Mouse (Mus musculus): ENCODE results near the gene Gm853. TPM values are rescaled to one million over a fixed set of nuclear protein-coding genes. Genes with fewer than 3 reads are reported as not detected.
A peak's percentile ranks its signal among the peaks of the same experiment; 100 is the strongest.

The Gm853 gene
- polyA plus RNA-seq, 1 experiment from 2014 or later: 0.11 TPM

DNA sequence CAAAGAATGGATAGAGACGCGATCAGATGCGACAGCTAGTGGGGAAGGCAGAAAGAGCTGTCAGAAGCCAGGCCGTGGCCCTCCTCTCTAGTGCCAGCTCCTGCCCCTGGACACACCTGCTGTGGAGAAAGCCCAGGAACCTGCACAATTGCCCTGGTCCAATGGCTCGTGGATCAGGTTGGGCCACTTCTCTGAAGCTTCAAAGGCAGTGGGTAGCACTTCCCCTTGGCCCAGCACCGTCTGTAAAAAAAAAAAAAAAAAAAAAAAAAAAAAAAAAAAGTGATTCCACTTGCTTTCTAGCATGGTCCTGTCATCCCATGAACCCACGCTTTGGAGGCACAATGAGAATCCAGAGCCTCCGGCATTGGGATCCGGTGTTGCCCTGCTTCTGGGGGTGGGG, 54.4 kb downstream of the Gm853 start:
- H3K4me2 ChIP-seq (ENCODE audit: low read length): 0 out of 2 replicates have a peak overlapping the region, but pooled peaks have one; percentile 9
- peaks cover 6% of the 10 kb centered on the region; the same call in 1 of the 2 replicates for H3K4me1 ChIP-seq (ENCODE audit: control insufficient read depth, insufficient read depth, low read length)
- no peaks in the 10 kb centered on the region for H3K9me3 ChIP-seq (replicated peaks; ENCODE audit: control insufficient read depth, low read length)
- no peak overlapping the region for H3K27ac ChIP-seq (ENCODE audit: low read depth, low read length)
- no peak overlapping the region for H3K4me3 ChIP-seq (ENCODE audit: low read depth, low read length)
- DNase-seq (ENCODE audit: low spot score): no peak
- H3K36me3 ChIP-seq (ENCODE audit: control insufficient read depth, insufficient read depth, low read length): no peaks in the 10 kb centered on the region
- WGBS: 53% methylated on average over 9 of the region's 9 CpGs
- peaks cover 3% of the 10 kb centered on the region; the same call in 1 of the 2 replicates for H3K27me3 ChIP-seq (replicated peaks; ENCODE audit: control insufficient read depth, insufficient read depth, low read length)
- H3K9ac ChIP-seq (ENCODE audit: low read length): no peak overlapping the region
- ATAC-seq: no peak

DNA sequence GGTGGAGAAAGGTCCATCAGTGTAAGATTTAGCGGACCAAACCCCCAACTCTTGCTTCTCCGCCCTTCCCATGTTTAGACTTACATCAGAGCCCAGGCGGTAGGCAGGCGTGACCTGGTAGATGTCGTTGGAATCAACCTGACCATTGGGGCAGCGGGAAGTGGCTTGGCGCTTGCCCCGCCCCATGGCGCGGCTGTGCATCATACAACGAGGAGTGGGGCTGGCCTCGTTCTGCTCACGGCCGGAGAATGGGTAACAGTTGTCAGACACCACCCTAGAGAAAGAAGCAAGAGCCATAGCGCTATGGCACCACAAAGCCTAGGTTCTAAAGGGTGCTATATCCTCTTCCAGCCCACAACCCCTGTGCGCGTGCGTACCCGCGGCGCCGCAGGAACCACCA, 54.9 kb downstream of the Gm853 start:
- ATAC-seq (no peak), DNase-seq (ENCODE audit: low spot score) (no peak)
- Histone ChIP-seq H3K9ac (ENCODE audit: low read length) (no peak overlapping the region), H3K36me3 (ENCODE audit: control insufficient read depth, insufficient read depth, low read length) (no peaks in the 10 kb centered on the region), H3K9me3 (replicated peaks; ENCODE audit: control insufficient read depth, low read length) (no peaks in the 10 kb centered on the region), H3K4me2 (ENCODE audit: low read length) (peak overlapping the region; percentile 9; the same call in 1 of the 2 replicates), H3K4me3 (ENCODE audit: low read depth, low read length) (no peak overlapping the region), H3K4me1 (ENCODE audit: control insufficient read depth, insufficient read depth, low read length) (peaks cover 6% of the 10 kb centered on the region; the same call in 1 of the 2 replicates), H3K27ac (ENCODE audit: low read depth, low read length) (no peak overlapping the region), H3K27me3 (replicated peaks; ENCODE audit: control insufficient read depth, insufficient read depth, low read length) (peaks cover 5% of the 10 kb centered on the region; the same call in 1 of the 2 replicates)
- WGBS: 68% methylated on average over 22 of the region's 22 CpGs

GRCm38 (mm10) chr4:130166592-130166991, 55.6 kb downstream of the Gm853 start:
- no peak for DNase-seq (ENCODE audit: low spot score)
- WGBS: 75% methylated on average over 8 of the region's 8 CpGs
- Histone ChIP-seq H3K27ac (ENCODE audit: low read depth, low read length) (no peak overlapping the region), H3K4me1 (ENCODE audit: control insufficient read depth, insufficient read depth, low read length) (peaks cover 6% of the 10 kb centered on the region; the same call in 1 of the 2 replicates), H3K4me3 (ENCODE audit: low read depth, low read length) (no peak overlapping the region), H3K36me3 (ENCODE audit: control insufficient read depth, insufficient read depth, low read length) (no peaks in the 10 kb centered on the region), H3K9me3 (replicated peaks; ENCODE audit: control insufficient read depth, low read length) (no peaks in the 10 kb centered on the region), H3K4me2 (ENCODE audit: low read length) (no peak overlapping the region), H3K27me3 (replicated peaks; ENCODE audit: control insufficient read depth, insufficient read depth, low read length) (peaks cover 5% of the 10 kb centered on the region; the same call in 1 of the 2 replicates), H3K9ac (ENCODE audit: low read length) (no peak overlapping the region)
- no peak for ATAC-seq

GRCm38 (mm10) chr4:130166061-130166460, 56.1 kb downstream of the Gm853 start:
- Histone ChIP-seq H3K4me3 (ENCODE audit: low read depth, low read length) (no peak overlapping the region), H3K27me3 (replicated peaks; ENCODE audit: control insufficient read depth, insufficient read depth, low read length) (peaks cover 5% of the 10 kb centered on the region; the same call in 1 of the 2 replicates), H3K27ac (ENCODE audit: low read depth, low read length) (no peak overlapping the region), H3K9me3 (replicated peaks; ENCODE audit: control insufficient read depth, low read length) (no peaks in the 10 kb centered on the region), H3K36me3 (ENCODE audit: control insufficient read depth, insufficient read depth, low read length) (no peaks in the 10 kb centered on the region), H3K4me1 (ENCODE audit: control insufficient read depth, insufficient read depth, low read length) (peaks cover 6% of the 10 kb centered on the region; the same call in 1 of the 2 replicates), H3K4me2 (ENCODE audit: low read length) (no peak overlapping the region), H3K9ac (ENCODE audit: low read length) (no peak overlapping the region)
- DNase-seq (ENCODE audit: low spot score): no peak
- 84% methylated on average over 18 of the region's 18 CpGs for WGBS
- no peak for ATAC-seq

- H3K9ac ChIP-seq (ENCODE audit: low read length): no peak overlapping the region
- no peaks in the 10 kb centered on the region for H3K36me3 ChIP-seq (ENCODE audit: control insufficient read depth, insufficient read depth, low read length)
- no peak overlapping the region for H3K27ac ChIP-seq (ENCODE audit: low read depth, low read length)
- H3K27me3 ChIP-seq (replicated peaks; ENCODE audit: control insufficient read depth, insufficient read depth, low read length): peaks cover 5% of the 10 kb centered on the region; the same call in 1 of the 2 replicates
- DNase-seq (ENCODE audit: low spot score) (no peak), ATAC-seq (no peak)
- H3K4me3 ChIP-seq (ENCODE audit: low read depth, low read length): no peak overlapping the region
- H3K4me2 ChIP-seq (ENCODE audit: low read length): no peak overlapping the region
- 72% methylated on average over 6 of the region's 6 CpGs for WGBS
- no peaks in the 10 kb centered on the region for H3K9me3 ChIP-seq (replicated peaks; ENCODE audit: control insufficient read depth, low read length)
- peaks cover 6% of the 10 kb centered on the region; the same call in 1 of the 2 replicates for H3K4me1 ChIP-seq (ENCODE audit: control insufficient read depth, insufficient read depth, low read length)
Observed at GRCm38 (mm10) chr4:130164121-130164520, 58.1 kb downstream of the Gm853 start.

DNA sequence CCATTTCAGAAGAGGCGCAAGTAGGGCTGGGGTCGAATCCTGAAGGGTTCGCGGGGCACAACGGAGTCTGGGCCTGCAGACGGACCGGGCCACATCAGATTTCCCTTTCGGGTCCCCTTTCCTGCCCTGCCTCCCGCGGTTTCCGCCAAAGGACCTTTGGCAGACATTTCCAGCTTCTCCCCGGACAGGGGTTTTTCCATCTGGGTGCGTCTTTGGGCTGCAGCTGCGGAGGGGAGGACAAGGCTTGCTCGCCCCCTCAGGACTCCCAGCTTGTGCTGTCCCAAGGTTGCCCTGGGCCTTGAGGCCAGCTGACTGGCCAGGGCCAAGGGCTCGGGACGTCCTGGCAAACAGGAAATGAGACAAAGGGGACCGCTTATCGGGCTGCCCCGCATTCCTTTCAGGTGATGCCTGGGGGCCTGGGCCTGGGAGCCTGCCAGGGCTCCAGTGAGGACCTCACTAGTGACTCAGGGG, 58.8 kb downstream of the Gm853 start:
- H3K27ac ChIP-seq (ENCODE audit: low read depth, low read length): no peak overlapping the region
- peaks cover 5% of the 10 kb centered on the region; the same call in 1 of the 2 replicates for H3K27me3 ChIP-seq (replicated peaks; ENCODE audit: control insufficient read depth, insufficient read depth, low read length)
- no peak overlapping the region for H3K4me3 ChIP-seq (ENCODE audit: low read depth, low read length)
- DNase-seq (ENCODE audit: low spot score): no peak
- H3K4me2 ChIP-seq (ENCODE audit: low read length): peak overlapping the region; percentile 16; the same call in 1 of the 2 replicates
- H3K9ac ChIP-seq (ENCODE audit: low read length): 0 out of 2 replicates have a peak overlapping the region, but pooled peaks have one; percentile 13
- no peak for ATAC-seq
- peaks cover 6% of the 10 kb centered on the region; the same call in 1 of the 2 replicates for H3K4me1 ChIP-seq (ENCODE audit: control insufficient read depth, insufficient read depth, low read length)
- WGBS: 6% methylated on average over 20 of the region's 20 CpGs
- no peaks in the 10 kb centered on the region for H3K36me3 ChIP-seq (ENCODE audit: control insufficient read depth, insufficient read depth, low read length)
- H3K9me3 ChIP-seq (replicated peaks; ENCODE audit: control insufficient read depth, low read length): no peaks in the 10 kb centered on the region

DNA sequence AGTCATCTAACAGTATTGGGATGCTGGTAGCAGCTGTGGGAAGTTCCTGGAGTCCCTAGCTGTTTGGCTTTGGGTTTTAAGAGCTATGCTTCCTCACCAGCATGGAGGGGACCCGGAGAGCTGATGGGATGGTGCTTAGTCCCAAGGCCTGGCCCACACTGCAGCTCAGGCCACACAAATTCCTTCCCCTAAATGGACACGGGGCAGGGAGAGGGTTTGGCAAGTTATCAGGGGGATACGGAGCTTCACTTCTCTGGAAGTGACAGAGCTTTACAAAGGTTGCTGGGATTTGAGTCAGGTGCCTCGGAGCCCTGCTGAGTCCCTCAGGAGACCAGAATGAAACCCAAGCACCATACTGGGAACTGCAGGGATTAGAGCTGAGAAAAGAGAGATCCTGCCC, 60.9 kb downstream of the Gm853 start:
- Histone ChIP-seq H3K9me3 (replicated peaks; ENCODE audit: control insufficient read depth, low read length) (no peaks in the 10 kb centered on the region), H3K4me1 (ENCODE audit: control insufficient read depth, insufficient read depth, low read length) (peaks cover 6% of the 10 kb centered on the region; the same call in 1 of the 2 replicates), H3K4me3 (ENCODE audit: low read depth, low read length) (no peak overlapping the region), H3K4me2 (ENCODE audit: low read length) (no peak overlapping the region), H3K27ac (ENCODE audit: low read depth, low read length) (no peak overlapping the region), H3K36me3 (ENCODE audit: control insufficient read depth, insufficient read depth, low read length) (no peaks in the 10 kb centered on the region), H3K9ac (ENCODE audit: low read length) (no peak overlapping the region), H3K27me3 (replicated peaks; ENCODE audit: control insufficient read depth, insufficient read depth, low read length) (peaks cover 5% of the 10 kb centered on the region; the same call in 1 of the 2 replicates)
- 7% methylated on average over 4 of the region's 4 CpGs for WGBS
- no peak for ATAC-seq
- DNase-seq (ENCODE audit: low spot score): no peak

Other genes starting within 250 kb of the Gm853 start
- 6.6 and 12.3 TPM in 2 replicates for gene Adgrb2, start 237.5 kb downstream of the Gm853 start, polyA plus RNA-seq (2014; fragmentation: Nextera tagmentation; extraction: Ambion mirVana)
- 4.0 and 5.7 TPM in 2 replicates for gene Col16a1, start 174.6 kb downstream of the Gm853 start, polyA plus RNA-seq (2014; fragmentation: Nextera tagmentation; extraction: Ambion mirVana)
- 88.6 and 91.9 TPM in 2 replicates for gene Pef1, start 119.8 kb downstream of the Gm853 start, polyA plus RNA-seq (2014; fragmentation: Nextera tagmentation; extraction: Ambion mirVana)
- gene Hcrtr1, start 83.0 kb downstream of the Gm853 start, polyA plus RNA-seq (2014; fragmentation: Nextera tagmentation; extraction: Ambion mirVana): 0.13 and 0.48 TPM in 2 replicates
- 2.7 and 4.0 TPM in 2 replicates for gene Tinagl1, start 47.3 kb downstream of the Gm853 start, polyA plus RNA-seq (2014; fragmentation: Nextera tagmentation; extraction: Ambion mirVana)
- gene Serinc2, start 56.8 kb upstream of the Gm853 start, polyA plus RNA-seq (2014; fragmentation: Nextera tagmentation; extraction: Ambion mirVana): 79.1 and 93.9 TPM in 2 replicates
- 107 and 121 TPM in 2 replicates for gene Fabp3, start 86.2 kb upstream of the Gm853 start, polyA plus RNA-seq (2014; fragmentation: Nextera tagmentation; extraction: Ambion mirVana)
- 0.63 and 0.80 TPM in 2 replicates for gene Gm10570, start 86.3 kb upstream of the Gm853 start, polyA plus RNA-seq (2014; fragmentation: Nextera tagmentation; extraction: Ambion mirVana)
- gene Zcchc17, start 137.5 kb upstream of the Gm853 start, polyA plus RNA-seq (2014; fragmentation: Nextera tagmentation; extraction: Ambion mirVana): 91.3 and 91.7 TPM in 2 replicates
- 143 and 160 TPM in 2 replicates for gene Snrnp40, start 137.7 kb upstream of the Gm853 start, polyA plus RNA-seq (2014; fragmentation: Nextera tagmentation; extraction: Ambion mirVana)

Measured in forebrain, embryonic 14.5 days (tissue).